Mouse (Mus musculus): ENCODE results near the gene Lemd1.

DNA sequence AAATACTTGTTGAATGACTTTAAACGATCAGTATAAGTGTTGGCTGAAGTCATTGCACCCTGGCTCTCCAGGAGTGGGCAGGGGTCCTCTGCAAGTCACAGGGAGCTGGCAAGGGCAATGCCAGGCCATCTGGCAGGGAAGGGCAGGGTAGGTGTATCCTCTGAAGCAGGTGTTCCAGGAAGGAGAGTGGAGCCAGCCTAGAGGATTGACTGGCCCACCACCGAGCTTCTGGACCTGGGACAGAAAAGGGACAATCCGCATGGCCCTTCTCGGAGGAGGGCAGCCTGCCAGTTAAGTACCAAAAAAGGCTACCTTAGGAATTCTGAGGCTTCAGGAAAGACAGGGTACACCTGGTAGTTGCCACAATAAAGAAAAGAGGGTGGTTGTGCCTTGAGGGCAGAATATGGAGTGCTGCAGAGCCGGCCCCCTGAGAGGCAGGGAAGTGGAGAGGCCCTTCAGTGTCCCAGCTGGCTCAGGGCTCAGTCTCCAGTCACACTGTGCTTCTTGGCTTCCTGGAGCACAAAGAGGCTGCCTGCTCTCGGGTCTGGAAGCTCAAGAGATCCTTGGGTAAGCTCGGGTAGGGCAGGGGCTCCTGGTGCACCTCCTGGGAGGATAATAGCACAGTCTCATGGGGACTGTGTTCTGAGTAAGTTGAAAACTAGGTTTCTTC lies 29.9 kb upstream of the Lemd1 start:
- TF ChIP-seq CTCF (IDR thresholded peaks at IDR 0.05; ENCODE audit: borderline replicate concordance, control insufficient read depth, extremely low read depth, insufficient read depth, low read length, poor library complexity) (no peak), POLR2A (IDR thresholded peaks at IDR 0.05; ENCODE audit: control insufficient read depth, extremely low read depth, insufficient read depth, low read length, poor library complexity) (no peak)
